Mouse (Mus musculus): Measurements from ENCODE around the gene Plekhh2. TPM values are rescaled to one million over a fixed set of nuclear protein-coding genes. Genes with fewer than 3 reads are reported as not detected.

Gene Plekhh2
- total and polyA plus RNA-seq, 3 experiments, result 0.04 TPM; not detected in 2

- Histone ChIP-seq H3K9ac (ENCODE audit: control insufficient read depth, low read depth, low read length, poor library complexity, severe bottlenecking) (no peak overlapping the region), H3K9me3 (replicated peaks; ENCODE audit: insufficient read depth, low read length) (no peaks in the 10 kb centered on the region)
Observed at GRCm38 (mm10) chr17:84620610-84621009, 108.9 kb downstream of the Plekhh2 start.

DNA sequence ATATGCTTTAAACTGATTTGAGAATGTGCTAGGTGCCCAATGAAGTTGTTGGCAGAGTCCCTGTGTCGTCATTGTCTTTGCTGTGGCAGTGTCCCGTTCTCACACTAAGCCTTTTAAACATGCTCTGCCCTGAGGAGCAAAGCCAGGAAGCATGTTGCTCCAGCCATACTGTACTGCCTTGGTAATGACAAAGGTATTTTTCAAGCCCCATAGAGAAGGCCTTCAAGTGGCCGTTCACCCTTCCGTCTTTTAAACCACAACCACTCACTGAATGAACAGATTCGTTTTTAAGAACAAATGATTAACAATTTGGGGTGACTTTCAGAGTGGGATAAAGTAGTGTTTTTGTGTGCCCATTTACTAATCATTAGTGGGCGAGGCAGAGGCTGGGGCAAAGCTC is 109.5 kb downstream of the Plekhh2 start:
- Histone ChIP-seq H3K27me3 (ENCODE audit: control insufficient read depth in 1 of 2, insufficient read depth in 2 of 2, low read length in 2 of 2) (peaks cover 0 to 2% of the 10 kb centered on the region in 2 experiments; a peak in 2 of 4 replicates), H3K36me3 (ENCODE audit: control insufficient read depth in 1 of 2, insufficient read depth in 2 of 2, low read length in 2 of 2) (no peaks in the 10 kb centered on the region), H3K9me3 (replicated peaks; ENCODE audit: insufficient read depth, low read length) (no peaks in the 10 kb centered on the region), H3K4me1 (ENCODE audit: control insufficient read depth in 1 of 2, insufficient read depth in 2 of 2, low read length in 2 of 2) (no peaks in the 10 kb centered on the region), H3K9ac (ENCODE audit: control insufficient read depth, low read depth, low read length, poor library complexity, severe bottlenecking) (no peak overlapping the region), H3K79me2 (ENCODE audit: control insufficient read depth, insufficient read depth, low read length, poor library complexity) (no peaks in the 10 kb centered on the region), H3K27ac (ENCODE audit: control insufficient read depth, low read depth, low read length) (no peak overlapping the region), H3K4me3 (ENCODE audit: control insufficient read depth in 1 of 2, insufficient read depth in 1 of 2, low read depth in 2 of 2, low read length in 2 of 2) (no peak overlapping the region)
- no peak for TF ChIP-seq TAL1 (IDR thresholded peaks at IDR 0.05; ENCODE audit: low read length)
- no peak for TF ChIP-seq ZMIZ1 (IDR thresholded peaks at IDR 0.05; ENCODE audit: low read depth, low read length)
- no peak for TF ChIP-seq GATA1 (IDR thresholded peaks at IDR 0.05; ENCODE audit: low read depth, low read length)
- TF ChIP-seq ETS1 (IDR thresholded peaks at IDR 0.05; ENCODE audit: low read depth, low read length), result no peak
- no peak for TF ChIP-seq MAZ (IDR thresholded peaks at IDR 0.05; ENCODE audit: low read depth, low read length)
- TF ChIP-seq GABPA (IDR thresholded peaks at IDR 0.05; ENCODE audit: low read depth, low read length), result no peak
- TF ChIP-seq KAT2A (conservative IDR thresholded peaks at IDR 0.05; ENCODE audit: low read depth, low read length), result no peak
- no peak for TF ChIP-seq RCOR1 (IDR thresholded peaks at IDR 0.05; ENCODE audit: low read depth, low read length)
- no peak for TF ChIP-seq E2F4 (IDR thresholded peaks at IDR 0.05; ENCODE audit: borderline replicate concordance, low read depth, low read length)
- TF ChIP-seq MAFK (IDR thresholded peaks at IDR 0.05; ENCODE audit: borderline replicate concordance, low read depth, low read length), result no peak
- no peak for DNase-seq (ENCODE audit: low read depth, low spot score)

More at GRCm38 (mm10) chr17:84620610-84621009, 108.9 kb downstream of the Plekhh2 start:
- TF ChIP-seq GABPA (IDR thresholded peaks at IDR 0.05; ENCODE audit: low read depth, low read length), result no peak
- TF ChIP-seq MYB (IDR thresholded peaks at IDR 0.05; ENCODE audit: low read depth, low read length), result no peak
- H3K4me1 ChIP-seq (ENCODE audit: control insufficient read depth in 1 of 2, insufficient read depth in 2 of 2, low read length in 2 of 2), result no peaks in the 10 kb centered on the region
- no peaks in the 10 kb centered on the region for H3K79me2 ChIP-seq (ENCODE audit: control insufficient read depth, insufficient read depth, low read length, poor library complexity)
- DNase-seq (ENCODE audit: low read depth, low spot score), result no peak
- no peak overlapping the region for H3K27ac ChIP-seq (ENCODE audit: control insufficient read depth, low read depth, low read length)
- H3K27me3 ChIP-seq (ENCODE audit: control insufficient read depth in 1 of 2, insufficient read depth in 2 of 2, low read length in 2 of 2), result peaks cover 0 to 2% of the 10 kb centered on the region in 2 experiments; a peak in 2 of 4 replicates
- H3K4me3 ChIP-seq (ENCODE audit: control insufficient read depth in 1 of 2, insufficient read depth in 1 of 2, low read depth in 2 of 2, low read length in 2 of 2), result no peak overlapping the region
- no peaks in the 10 kb centered on the region for H3K36me3 ChIP-seq (ENCODE audit: control insufficient read depth in 1 of 2, insufficient read depth in 2 of 2, low read length in 2 of 2)

- Histone ChIP-seq H3K9me3 (replicated peaks; ENCODE audit: insufficient read depth, low read length) (no peaks in the 10 kb centered on the region), H3K27me3 (ENCODE audit: control insufficient read depth in 1 of 2, insufficient read depth in 2 of 2, low read length in 2 of 2) (peaks cover 0 to 2% of the 10 kb centered on the region in 2 experiments; a peak in 2 of 4 replicates), H3K9ac (ENCODE audit: control insufficient read depth, low read depth, low read length, poor library complexity, severe bottlenecking) (no peak overlapping the region), H3K79me2 (ENCODE audit: control insufficient read depth, insufficient read depth, low read length, poor library complexity) (no peaks in the 10 kb centered on the region), H3K4me1 (ENCODE audit: control insufficient read depth in 1 of 2, insufficient read depth in 2 of 2, low read length in 2 of 2) (no peaks in the 10 kb centered on the region), H3K36me3 (ENCODE audit: control insufficient read depth in 1 of 2, insufficient read depth in 2 of 2, low read length in 2 of 2) (no peaks in the 10 kb centered on the region), H3K27ac (ENCODE audit: control insufficient read depth, low read depth, low read length) (no peak overlapping the region), H3K4me3 (ENCODE audit: control insufficient read depth in 1 of 2, insufficient read depth in 1 of 2, low read depth in 2 of 2, low read length in 2 of 2) (no peak overlapping the region)
- no peak for TF ChIP-seq MYC (IDR thresholded peaks at IDR 0.05; ENCODE audit: low read depth, low read length)
- no peak for TF ChIP-seq CTCF (IDR thresholded peaks at IDR 0.05 in 2 of 3, conservative IDR thresholded peaks at IDR 0.05 in 1 of 3; ENCODE audit: control insufficient read depth in 1 of 3, insufficient read depth in 1 of 3, low read depth in 2 of 3, low read length in 3 of 3, poor library complexity in 1 of 3, severe bottlenecking in 1 of 3)
- no peak for TF ChIP-seq TBP (IDR thresholded peaks at IDR 0.05; ENCODE audit: low read depth, low read length)
- no peak for TF ChIP-seq EP300 (IDR thresholded peaks at IDR 0.05; ENCODE audit: low read depth in 1 of 2, low read length in 2 of 2)
- no peak for TF ChIP-seq RCOR1 (IDR thresholded peaks at IDR 0.05; ENCODE audit: low read depth, low read length)
- no peak for TF ChIP-seq ZC3H11A (IDR thresholded peaks at IDR 0.05; ENCODE audit: low read depth, low read length)
- no peak for TF ChIP-seq MAZ (IDR thresholded peaks at IDR 0.05; ENCODE audit: low read depth, low read length)
- TF ChIP-seq RAD21 (IDR thresholded peaks at IDR 0.05; ENCODE audit: low read depth, low read length), result no peak
- DNase-seq (ENCODE audit: low read depth, low spot score), result no peak
Observed at GRCm38 (mm10) chr17:84622028-84622427, 110.3 kb downstream of the Plekhh2 start.

Data from MEL (cell line).